Mouse (Mus musculus) embryonic facial prominence, embryonic 14.5 days (tissue): Measurements from ENCODE around the gene Vmn1r114. TPM values are rescaled to one million over a fixed set of nuclear protein-coding genes. Genes with fewer than 3 reads are reported as not detected.
"Not testable (repeated sequence)": the region's sequence is repeated elsewhere in the genome, so short reads cannot be mapped to it uniquely, and the experiment has no call there.

Experiments used
- ATAC-seq: fragments of 200-750 bp; cut with Nextera tagmentation; 2 replicates; pipeline ENCODE4 v1.8.0; 2017; ENCODE audit warnings: low read depth, moderate number of reproducible peaks, moderate TSS enrichment
- DNase-seq: peaks from one replicate; pipeline ENCODE4 v3.0.0-alpha.2; 2015; ENCODE audit warnings: low spot score
- H3K27ac ChIP-seq: fragments of 300-500 bp; sonication (generic); replicated peaks from 2 replicates; pipeline ENCODE4 v1.5.1; 2014; ENCODE audit warnings: low read depth, mild to moderate bottlenecking, low read length, moderate library complexity
- H3K27me3 ChIP-seq: fragments of 300-500 bp; sonication (generic); replicated peaks from 2 replicates; pipeline ENCODE4 v1.6.1; 2014; ENCODE audit warnings: low read length; ENCODE audit not compliant: control insufficient read depth, insufficient read depth
- H3K36me3 ChIP-seq: fragments of 300-500 bp; sonication (generic); 2 replicates; pipeline ENCODE4 v1.6.1; 2014; ENCODE audit warnings: low read length, mixed read lengths; ENCODE audit not compliant: control insufficient read depth, insufficient read depth
- H3K4me1 ChIP-seq: fragments of 300-500 bp; sonication (generic); 2 replicates; pipeline ENCODE4 v1.6.1; 2014; ENCODE audit warnings: antibody characterized with exemption, low read length; ENCODE audit not compliant: control insufficient read depth, insufficient read depth
- H3K4me2 ChIP-seq: fragments of 300-500 bp; sonication (generic); 2 replicates; pipeline ENCODE4 v1.6.1; 2014; ENCODE audit warnings: low read depth, mild to moderate bottlenecking, low read length, moderate library complexity, mixed read lengths
- H3K4me3 ChIP-seq: fragments of 300-500 bp; sonication (generic); 2 replicates; pipeline ENCODE4 v1.5.1; 2014; ENCODE audit warnings: low read depth, mild to moderate bottlenecking, low read length
- H3K9ac ChIP-seq: fragments of 300-500 bp; sonication (generic); 2 replicates; pipeline ENCODE4 v1.6.1; 2014; ENCODE audit warnings: low read depth, mild to moderate bottlenecking, low read length, moderate library complexity, mixed read lengths
- H3K9me3 ChIP-seq: fragments of 300-500 bp; sonication (generic); 2 replicates; pipeline ENCODE4 v1.6.1; 2016; ENCODE audit warnings: low read length; ENCODE audit not compliant: control insufficient read depth
- WGBS: fragments of 180-500 bp; shearing (Covaris S2); extraction: QIAGEN DNeasy Blood & Tissue Kit; methylation state at CpG from one replicate; pipeline ENCODE4 v1.1.7; 2014; 5-methylcytosine and 5-hydroxymethylcytosine counted together
- polyA plus RNA-seq: library from polyadenylated mRNA; unstranded; fragments of >200 nt; fragmentation: Nextera tagmentation; extraction: Ambion mirVana; gene quantifications from 2 replicates; pipeline ENCODE4 v1.2.1, GENCODE M21; 2014

The Vmn1r114 gene
- not detected in 2 replicates for polyA plus RNA-seq

GRCm38 (mm10) chr7:20812086-20812485 lies at the start of gene Vmn1r114:
Gene Vmn1r114 (minus strand): TSS chr7:20812186.
- ATAC-seq, H3K9ac ChIP-seq, H3K4me2 ChIP-seq, H3K4me1 ChIP-seq, H3K9me3 ChIP-seq, H3K27me3 ChIP-seq, H3K4me3 ChIP-seq, DNase-seq, H3K27ac ChIP-seq, H3K36me3 ChIP-seq: not testable (repeated sequence)
- no CpG with 5 or more reads among the region's 5 CpGs for WGBS

GRCm38 (mm10) chr7:20844885-20845284 lies 32.9 kb upstream of the Vmn1r114 start, which contains the start of gene Vmn1r115:
Gene Vmn1r115 (minus strand): TSS chr7:20844985.
- not testable (repeated sequence) for H3K36me3 ChIP-seq, DNase-seq, H3K4me3 ChIP-seq, H3K27ac ChIP-seq, H3K9me3 ChIP-seq, H3K4me2 ChIP-seq, H3K9ac ChIP-seq, H3K4me1 ChIP-seq, ATAC-seq, H3K27me3 ChIP-seq
- WGBS = 93% methylated on average over 1 of the region's 3 CpGs

- WGBS = 62% methylated on average over 2 of the region's 2 CpGs
- H3K27me3 ChIP-seq, H3K9ac ChIP-seq, H3K27ac ChIP-seq, DNase-seq, H3K4me2 ChIP-seq, H3K4me3 ChIP-seq, H3K9me3 ChIP-seq, ATAC-seq, H3K36me3 ChIP-seq, H3K4me1 ChIP-seq: not testable (repeated sequence)
These were observed 25.0 kb downstream of the Vmn1r114 start, which contains the start of gene Vmn1r113 for GRCm38 (mm10) chr7:20786985-20787384. Gene Vmn1r113 (plus strand): TSS chr7:20787285.

GRCm38 (mm10) chr7:20770885-20771284 lies 41.1 kb downstream of the Vmn1r114 start, which contains the start of gene Vmn1r112:
Gene Vmn1r112 (plus strand): TSS chr7:20771185.
- not testable (repeated sequence) for DNase-seq, H3K27ac ChIP-seq, H3K27me3 ChIP-seq, H3K9ac ChIP-seq, H3K9me3 ChIP-seq, H3K4me2 ChIP-seq, H3K36me3 ChIP-seq, ATAC-seq, H3K4me3 ChIP-seq, H3K4me1 ChIP-seq
- WGBS = no CpG with 5 or more reads among the region's 3 CpGs

Other genes with a start within 250 kb of the Vmn1r114 start
- gene Gm4141, start 235.9 kb downstream of the Vmn1r114 start, polyA plus RNA-seq = not detected in 2 replicates
- gene Gm4513, start 213.2 kb downstream of the Vmn1r114 start, polyA plus RNA-seq = not detected in 2 replicates
- not detected in 2 replicates for gene Vmn1r107, start 143.3 kb downstream of the Vmn1r114 start, polyA plus RNA-seq
- not detected in 2 replicates for gene Vmn1r111, start 109.0 kb downstream of the Vmn1r114 start, polyA plus RNA-seq
- gene Gm10668, start 81.6 kb downstream of the Vmn1r114 start, polyA plus RNA-seq = not detected in 2 replicates
- gene Vmn1r112, start 41.0 kb downstream of the Vmn1r114 start, polyA plus RNA-seq = not detected in 2 replicates
- gene Vmn1r113, start 24.9 kb downstream of the Vmn1r114 start, polyA plus RNA-seq = not detected in 2 replicates
- gene Vmn1r115, start 32.8 kb upstream of the Vmn1r114 start, polyA plus RNA-seq = not detected in 2 replicates
- not detected in 2 replicates for gene Vmn1r116, start 60.1 kb upstream of the Vmn1r114 start, polyA plus RNA-seq
- gene Vmn1r117, start 71.9 kb upstream of the Vmn1r114 start, polyA plus RNA-seq = not detected in 2 replicates
- gene Vmn1r118, start 100.2 kb upstream of the Vmn1r114 start, polyA plus RNA-seq = not detected in 2 replicates
- gene Vmn1r119, start 200.3 kb upstream of the Vmn1r114 start, polyA plus RNA-seq = not detected in 2 replicates
- gene Vmn1r120, start 241.6 kb upstream of the Vmn1r114 start, polyA plus RNA-seq = not detected in 2 replicates